Mouse (Mus musculus): Measurements from ENCODE around the gene Jak2. TPM values are rescaled to one million over a fixed set of nuclear protein-coding genes. Genes with fewer than 3 reads are reported as not detected.
A peak's percentile ranks its signal among the peaks of the same experiment; 100 is the strongest.

Jak2 gene
- total and polyA plus RNA-seq, 2 experiments from 2014 or later: 13.2 to 52.5 TPM

DNA sequence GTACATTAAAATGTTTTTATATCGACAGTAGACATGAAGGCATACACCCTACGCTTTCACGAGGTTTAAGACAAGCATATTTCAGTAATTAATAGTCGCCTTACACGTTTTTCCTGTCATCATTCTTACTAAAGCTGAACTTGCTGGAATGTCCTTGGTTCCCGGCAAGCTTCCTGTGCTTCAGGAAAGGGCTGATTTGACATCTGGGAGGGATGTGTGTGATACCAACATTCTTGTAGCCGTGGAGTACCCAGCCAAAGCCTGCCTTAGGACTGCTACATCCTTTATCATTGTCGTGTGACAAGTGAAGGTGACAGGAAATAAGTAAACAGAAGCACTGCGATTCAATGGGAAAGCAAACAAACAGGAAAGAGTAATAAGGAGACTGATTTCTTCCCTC, 13.5 kb upstream of the Jak2 start:
- 76% methylated on average over 9 of the region's 9 CpGs for WGBS

DNA sequence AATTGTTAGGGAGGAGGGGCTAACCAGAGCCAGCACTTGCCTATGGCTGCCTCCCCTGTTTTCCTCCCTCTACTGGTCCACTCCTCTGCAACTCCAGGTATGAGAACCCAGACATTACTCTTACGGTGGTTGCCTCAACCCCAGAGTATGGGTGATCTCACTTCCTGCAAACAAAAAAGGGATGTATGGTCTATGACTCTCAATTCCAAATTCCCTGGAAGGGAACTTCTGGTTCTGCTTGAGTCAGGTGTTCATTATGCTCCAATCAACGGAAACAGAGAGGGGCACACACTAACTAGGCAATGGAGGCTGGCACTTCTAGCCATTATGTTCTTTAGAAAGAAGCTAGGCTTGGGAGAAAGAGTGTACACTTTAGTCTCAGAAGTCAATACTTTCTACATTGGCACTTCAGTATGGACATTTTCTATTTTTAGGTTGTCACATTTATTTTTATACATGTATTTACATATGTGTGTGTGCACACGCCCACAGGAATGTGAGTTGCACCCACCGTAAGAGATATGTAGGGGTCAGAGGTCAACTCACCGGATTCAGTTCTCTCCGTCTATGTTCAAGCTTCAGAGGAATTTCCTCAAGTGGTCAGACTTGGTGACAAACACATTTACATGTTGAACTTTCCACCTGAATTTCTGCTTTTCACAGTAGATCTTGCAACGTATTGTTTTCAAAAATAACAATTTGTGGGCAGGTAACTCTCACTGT, 12.0 kb upstream of the Jak2 start:
- WGBS: 83% methylated on average over 7 of the region's 7 CpGs
- no peaks in the 10 kb centered on the region for H3K27me3 ChIP-seq (ENCODE audit: insufficient read depth, low read length)
- TF ChIP-seq CTCF (IDR thresholded peaks at IDR 0.05; ENCODE audit: low read depth): no peak

More for the DNA sequence above, 13.5 kb upstream of the Jak2 start:
- Histone ChIP-seq H3K9me3 (ENCODE audit: low read length) (no peaks in the 10 kb centered on the region), H3K9ac (no peak overlapping the region), H3K4me1 (ENCODE audit: insufficient read depth) (peaks cover 5% of the 10 kb centered on the region; the same call in 1 of the 2 replicates), H3K27me3 (ENCODE audit: insufficient read depth, low read length) (no peaks in the 10 kb centered on the region), H3K4me2 (ENCODE audit: low read depth) (no peak overlapping the region), H3K27ac (ENCODE audit: low read depth, low read length) (no peak overlapping the region), H3K4me3 (ENCODE audit: low read depth, low read length) (no peak overlapping the region), H3K36me3 (ENCODE audit: insufficient read depth) (no peaks in the 10 kb centered on the region)
- DNase-seq (no peak), ATAC-seq (no peak)
- no peak for TF ChIP-seq CTCF (IDR thresholded peaks at IDR 0.05; ENCODE audit: low read depth)

DNA sequence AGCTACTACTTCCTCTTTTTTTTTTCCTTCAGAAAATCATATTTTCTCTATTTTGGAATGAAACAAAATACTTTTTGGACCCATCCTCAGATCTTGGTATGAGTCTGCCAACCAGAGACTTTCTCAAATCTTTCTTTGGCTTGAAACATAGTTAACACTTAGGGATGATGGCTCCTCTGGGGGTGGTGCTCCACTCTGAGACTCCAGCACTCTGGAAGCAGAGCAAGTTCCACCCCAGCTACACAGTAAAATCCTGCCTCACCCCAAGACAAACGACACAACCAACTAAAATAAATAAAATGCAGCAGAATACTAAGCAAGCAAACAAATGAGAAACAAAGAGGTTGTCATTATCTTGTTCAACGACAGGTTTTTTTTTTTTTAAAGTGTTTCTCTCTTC, 11.0 kb upstream of the Jak2 start:
- TF ChIP-seq CTCF (IDR thresholded peaks at IDR 0.05; ENCODE audit: low read depth): no peak

More for the DNA sequence above, 12.0 kb upstream of the Jak2 start:
- no peak overlapping the region for H3K9ac ChIP-seq
- peaks cover 5% of the 10 kb centered on the region; the same call in 1 of the 2 replicates for H3K4me1 ChIP-seq (ENCODE audit: insufficient read depth)
- H3K4me2 ChIP-seq (ENCODE audit: low read depth): no peak overlapping the region
- no peaks in the 10 kb centered on the region for H3K36me3 ChIP-seq (ENCODE audit: insufficient read depth)
- no peaks in the 10 kb centered on the region for H3K9me3 ChIP-seq (ENCODE audit: low read length)
- H3K27ac ChIP-seq (ENCODE audit: low read depth, low read length): no peak overlapping the region
- no peak for ATAC-seq
- DNase-seq: no peak
- no peak overlapping the region for H3K4me3 ChIP-seq (ENCODE audit: low read depth, low read length)

DNA sequence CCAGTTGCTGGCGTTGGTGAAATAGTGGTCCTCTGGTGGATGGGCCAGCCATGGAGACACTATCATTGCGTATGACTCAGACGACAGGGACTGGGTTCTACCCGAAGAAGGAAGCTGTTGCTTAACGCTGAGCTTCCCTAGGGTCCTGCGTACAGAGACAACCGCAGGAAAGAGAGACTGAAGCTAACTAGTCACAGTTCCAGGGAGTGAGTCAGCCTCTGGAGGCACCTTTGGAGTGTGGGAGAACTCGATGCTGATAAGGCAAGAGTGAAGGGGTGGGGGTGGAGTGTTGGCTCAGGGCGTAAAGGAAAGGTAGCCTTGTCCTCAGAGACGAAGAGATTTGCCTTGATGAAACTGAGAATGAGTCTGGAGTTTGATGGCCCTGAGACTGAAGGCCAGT, 10.0 kb upstream of the Jak2 start:
- no peak overlapping the region for H3K4me3 ChIP-seq (ENCODE audit: low read depth, low read length)
- H3K9ac ChIP-seq: no peak overlapping the region
- H3K27ac ChIP-seq (ENCODE audit: low read depth, low read length): no peak overlapping the region
- 74% methylated on average over 10 of the region's 10 CpGs for WGBS
- H3K9me3 ChIP-seq (ENCODE audit: low read length): no peaks in the 10 kb centered on the region
- DNase-seq (no peak), ATAC-seq (no peak)
- no peaks in the 10 kb centered on the region for H3K27me3 ChIP-seq (ENCODE audit: insufficient read depth, low read length)
- TF ChIP-seq CTCF (IDR thresholded peaks at IDR 0.05; ENCODE audit: low read depth): no peak
- no peak overlapping the region for H3K4me2 ChIP-seq (ENCODE audit: low read depth)
- H3K4me1 ChIP-seq (ENCODE audit: insufficient read depth): peaks cover 5% of the 10 kb centered on the region; the same call in 1 of the 2 replicates
- no peaks in the 10 kb centered on the region for H3K36me3 ChIP-seq (ENCODE audit: insufficient read depth)

More for the DNA sequence above, 11.0 kb upstream of the Jak2 start:
- 0 out of 2 replicates have a peak, but pooled peaks have one; percentile 34 for ATAC-seq
- Histone ChIP-seq H3K9me3 (ENCODE audit: low read length) (no peaks in the 10 kb centered on the region), H3K4me2 (ENCODE audit: low read depth) (no peak overlapping the region), H3K9ac (no peak overlapping the region), H3K4me3 (ENCODE audit: low read depth, low read length) (no peak overlapping the region), H3K27me3 (ENCODE audit: insufficient read depth, low read length) (no peaks in the 10 kb centered on the region), H3K36me3 (ENCODE audit: insufficient read depth) (no peaks in the 10 kb centered on the region), H3K27ac (ENCODE audit: low read depth, low read length) (no peak overlapping the region), H3K4me1 (ENCODE audit: insufficient read depth) (peaks cover 5% of the 10 kb centered on the region; the same call in 1 of the 2 replicates)
- DNase-seq: no peak
- 66% methylated on average over 2 of the region's 2 CpGs for WGBS

DNA sequence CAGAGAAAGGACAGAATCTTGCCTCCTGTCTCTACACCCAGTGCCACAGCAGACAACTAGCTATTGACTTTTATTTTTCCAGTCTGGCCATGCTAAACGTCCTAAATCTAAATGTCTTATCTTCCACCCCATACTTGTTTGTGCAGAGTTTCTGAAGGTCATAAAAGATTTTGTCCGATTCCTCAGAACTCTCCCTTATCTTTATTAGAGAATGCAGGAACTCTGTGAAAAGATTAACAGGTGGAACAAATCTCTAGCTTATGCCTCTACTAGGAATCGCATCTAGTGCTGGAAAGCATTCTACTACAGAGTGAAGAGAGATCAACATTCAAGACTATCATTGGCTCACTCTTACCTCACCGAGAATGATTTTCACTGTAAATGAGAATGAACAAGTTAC, 1.7 kb upstream of the Jak2 start:
- TF ChIP-seq CTCF (IDR thresholded peaks at IDR 0.05; ENCODE audit: low read depth): no peak
- H3K27me3 ChIP-seq (ENCODE audit: insufficient read depth, low read length): no peaks in the 10 kb centered on the region
- H3K9me3 ChIP-seq (ENCODE audit: low read length): no peaks in the 10 kb centered on the region
- peak overlapping the region; percentile 90 for H3K9ac ChIP-seq
- peaks cover 29% of the 10 kb centered on the region for H3K4me1 ChIP-seq (ENCODE audit: insufficient read depth)
- peak overlapping the region; percentile 96; the same call in 1 of the 2 replicates for H3K27ac ChIP-seq (ENCODE audit: low read depth, low read length)
- DNase-seq (no peak), ATAC-seq (no peak)
- WGBS: 45% methylated on average over 4 of the region's 4 CpGs
- H3K4me2 ChIP-seq (ENCODE audit: low read depth): peak overlapping the region; percentile 70
- H3K36me3 ChIP-seq (ENCODE audit: insufficient read depth): no peaks in the 10 kb centered on the region
- peak overlapping the region; percentile 91 for H3K4me3 ChIP-seq (ENCODE audit: low read depth, low read length)

DNA sequence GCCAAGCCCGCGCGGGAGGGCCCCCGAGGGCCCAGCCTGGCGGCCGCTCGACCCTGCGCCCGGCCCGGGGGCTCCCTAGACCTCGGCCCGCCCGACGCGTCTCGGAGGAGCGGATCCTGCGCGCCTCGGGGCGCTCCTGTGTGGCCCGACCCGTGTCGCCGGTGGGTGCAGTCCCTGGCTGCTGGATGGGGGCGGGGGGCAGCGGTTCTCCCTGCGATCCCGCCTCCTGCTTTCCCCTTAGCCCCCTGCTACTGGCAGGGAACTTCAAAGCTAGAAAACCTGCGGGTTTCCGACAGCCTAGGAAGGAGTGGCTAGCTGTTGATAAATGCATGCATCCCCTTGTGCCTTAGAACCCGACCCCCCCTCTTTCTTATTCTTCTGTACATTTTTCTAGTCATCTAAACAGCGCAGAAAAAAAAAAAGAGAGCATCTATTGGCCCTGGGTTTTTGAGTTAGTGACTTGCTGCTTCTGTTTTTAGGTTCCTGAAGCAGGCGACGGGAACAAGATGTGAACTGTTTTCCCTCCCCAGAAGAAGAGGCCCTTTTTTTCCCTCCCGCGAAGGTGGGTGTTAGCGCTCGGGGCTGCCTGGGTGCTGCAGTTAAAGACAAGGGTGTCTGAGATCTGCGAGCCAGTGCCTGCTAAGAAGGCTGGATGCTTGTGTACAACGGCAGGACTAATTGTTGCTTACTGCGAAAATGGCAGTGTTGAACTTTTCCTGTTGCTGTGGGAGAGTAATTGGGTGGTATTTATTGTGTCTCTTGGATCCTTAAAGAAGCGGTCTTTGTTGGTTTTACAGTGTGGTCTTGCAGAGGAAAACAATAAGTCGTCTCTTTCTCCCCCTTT, 552 bp downstream of the Jak2 start:
- Histone ChIP-seq H3K27me3 (ENCODE audit: insufficient read depth, low read length) (no peaks in the 10 kb centered on the region), H3K4me1 (ENCODE audit: insufficient read depth) (peaks cover 36% of the 10 kb centered on the region)

More for the DNA sequence above, 552 bp downstream of the Jak2 start:
- Histone ChIP-seq H3K27ac (ENCODE audit: low read depth, low read length) (peak overlapping the region; percentile 96), H3K4me3 (ENCODE audit: low read depth, low read length) (peak overlapping the region; percentile 91), H3K9ac (peak overlapping the region; percentile 90), H3K36me3 (ENCODE audit: insufficient read depth) (no peaks in the 10 kb centered on the region), H3K9me3 (ENCODE audit: low read length) (no peaks in the 10 kb centered on the region), H3K4me2 (ENCODE audit: low read depth) (peak overlapping the region; percentile 70)
- ATAC-seq (peak; percentile 33), DNase-seq (peak; percentile 51)
- TF ChIP-seq CTCF (IDR thresholded peaks at IDR 0.05; ENCODE audit: low read depth): no peak
- 2% methylated on average over 30 of the region's 44 CpGs for WGBS

Data from forebrain, postnatal 0 days (tissue).